Mouse (Mus musculus) ovary, adult 18-20 months (tissue): Measurements from ENCODE around the gene Slc39a11.

Experiments
- DNase-seq: peaks from one replicate; pipeline ENCODE4 v3.0.0; 2022; ENCODE audit warnings: low spot score, mixed read lengths

Slc39a11 gene

GRCm38 (mm10) chr11:113399601-113400000 lies 250.3 kb downstream of the Slc39a11 start:
- DNase-seq = no peak

DNA sequence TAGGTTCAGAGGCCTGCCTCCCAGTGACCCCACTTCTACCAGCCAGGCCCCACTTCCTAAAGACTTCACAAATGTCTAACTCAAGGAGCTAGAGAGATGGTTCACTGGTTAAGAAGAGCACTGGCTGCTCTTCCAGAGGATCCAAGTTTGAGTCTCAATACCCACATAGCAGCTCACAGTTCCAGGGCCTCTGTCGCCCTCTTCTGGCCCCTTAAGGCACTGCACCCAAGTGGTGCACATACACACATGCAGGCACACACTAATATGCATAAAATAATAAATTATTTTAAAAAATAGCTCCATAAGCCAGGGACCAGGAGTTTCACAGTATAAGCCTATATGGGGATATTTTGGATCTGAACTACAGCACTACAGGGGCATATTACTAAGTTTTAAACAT lies 252.5 kb downstream of the Slc39a11 start:
- no peak for DNase-seq

GRCm38 (mm10) chr11:113393366-113394150 lies 256.3 kb downstream of the Slc39a11 start:
- no peak for DNase-seq

DNA sequence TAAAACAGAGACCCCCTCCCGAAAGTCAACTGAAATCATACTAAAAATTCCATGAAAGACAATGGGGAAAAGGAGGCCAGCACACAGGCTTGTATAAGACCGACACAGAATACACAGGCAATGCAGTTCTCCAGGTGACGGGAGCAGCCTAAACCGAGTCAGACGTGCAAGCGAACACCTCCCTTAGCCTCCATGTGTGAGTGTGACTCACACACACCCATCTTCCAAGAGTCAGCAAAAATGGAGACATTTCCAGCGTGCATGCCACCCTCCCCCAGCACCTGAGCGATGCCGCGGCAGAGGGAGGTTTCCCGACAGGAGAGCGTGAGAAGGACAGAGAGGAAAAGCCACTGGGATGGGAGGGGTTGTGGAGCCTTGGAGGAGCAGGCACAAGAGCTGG lies 258.2 kb downstream of the Slc39a11 start:
- DNase-seq = no peak

- no peak for DNase-seq
These were observed 260.2 kb downstream of the Slc39a11 start for GRCm38 (mm10) chr11:113389637-113390036.

GRCm38 (mm10) chr11:113382674-113383571 lies 267.0 kb downstream of the Slc39a11 start:
- DNase-seq = no peak

- DNase-seq = no peak
These were observed 268.3 kb downstream of the Slc39a11 start for GRCm38 (mm10) chr11:113381550-113381949.

DNA sequence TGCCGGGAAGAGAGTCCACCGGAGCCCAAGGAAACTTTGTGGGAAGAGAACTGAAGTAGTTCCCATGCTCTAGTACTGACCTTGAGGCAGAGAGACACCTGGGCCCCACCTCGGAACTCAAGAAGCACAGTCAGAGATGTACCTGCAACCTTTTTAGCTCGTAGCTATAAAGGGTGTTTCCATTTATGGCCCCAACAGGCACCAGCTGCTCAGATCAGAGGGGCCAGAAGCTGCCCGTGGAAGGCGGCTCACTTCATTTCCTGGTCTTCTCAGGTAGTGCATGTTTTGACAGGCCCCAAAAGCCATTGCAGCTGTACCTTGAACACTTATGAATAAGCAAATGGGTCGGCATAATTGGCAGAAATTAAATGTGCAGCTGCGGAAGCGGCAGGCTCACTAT lies 271.0 kb downstream of the Slc39a11 start:
- DNase-seq = no peak

- no peak for DNase-seq
These were observed 273.8 kb downstream of the Slc39a11 start for GRCm38 (mm10) chr11:113376066-113376465.

- DNase-seq = no peak
These were observed 276.0 kb downstream of the Slc39a11 start for GRCm38 (mm10) chr11:113373926-113374325.

DNA sequence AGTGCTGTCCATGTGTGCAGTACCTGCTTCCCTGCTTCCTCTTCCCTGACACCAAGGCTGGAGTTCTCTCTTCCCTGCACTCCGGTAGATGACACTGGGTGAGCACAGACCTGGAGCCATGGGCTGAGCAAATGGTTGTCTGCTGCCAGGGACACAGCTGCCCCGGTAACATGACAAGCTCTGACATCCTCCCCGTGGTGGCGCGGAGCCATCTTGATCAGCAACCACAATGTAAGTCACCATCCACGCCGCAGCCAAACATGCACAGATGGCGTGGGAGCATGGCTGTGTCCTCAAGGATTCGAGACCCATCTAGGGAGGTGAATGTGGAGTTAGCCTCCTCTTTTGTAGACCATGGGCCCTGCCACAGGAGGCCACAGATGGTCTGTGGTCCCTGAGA lies 276.5 kb downstream of the Slc39a11 start:
- DNase-seq = no peak

GRCm38 (mm10) chr11:113368046-113368445 lies 281.8 kb downstream of the Slc39a11 start:
- DNase-seq = no peak

GRCm38 (mm10) chr11:113366257-113367030 lies 283.4 kb downstream of the Slc39a11 start:
- no peak for DNase-seq

GRCm38 (mm10) chr11:113363739-113364138 lies 286.1 kb downstream of the Slc39a11 start:
- no peak for DNase-seq

- DNase-seq = no peak
These were observed 287.3 kb downstream of the Slc39a11 start for GRCm38 (mm10) chr11:113362617-113363016.

- DNase-seq = no peak
These were observed 289.6 kb downstream of the Slc39a11 start for GRCm38 (mm10) chr11:113360049-113360835.

DNA sequence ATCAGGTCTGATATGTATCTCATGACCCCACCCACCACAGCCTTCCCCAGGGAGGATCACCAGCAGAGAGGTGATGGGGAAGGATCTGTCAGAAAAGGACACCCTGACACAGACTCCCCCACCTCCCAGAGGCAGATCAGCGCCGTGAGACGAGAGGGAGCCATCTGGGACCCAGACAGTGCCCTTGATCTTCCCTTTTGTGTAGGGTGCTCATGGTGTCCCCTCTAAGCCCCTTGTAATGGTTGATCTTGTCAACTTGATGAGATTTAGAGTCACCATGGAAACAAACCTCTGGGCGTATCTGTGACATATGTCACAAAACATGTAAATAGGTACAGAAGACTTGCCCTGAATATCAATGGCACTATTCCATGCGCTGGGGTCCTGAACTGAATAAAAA lies 293.9 kb downstream of the Slc39a11 start:
- DNase-seq = no peak

- no peak for DNase-seq
These were observed 297.6 kb downstream of the Slc39a11 start for GRCm38 (mm10) chr11:113352085-113352815.

- DNase-seq = no peak
These were observed 299.3 kb downstream of the Slc39a11 start for GRCm38 (mm10) chr11:113350583-113350982.

- no peak for DNase-seq
These were observed 302.9 kb downstream of the Slc39a11 start for GRCm38 (mm10) chr11:113346895-113347514.
